ENCODE assay signal across 15 mouse cellular contexts in the genomic region with DNA sequence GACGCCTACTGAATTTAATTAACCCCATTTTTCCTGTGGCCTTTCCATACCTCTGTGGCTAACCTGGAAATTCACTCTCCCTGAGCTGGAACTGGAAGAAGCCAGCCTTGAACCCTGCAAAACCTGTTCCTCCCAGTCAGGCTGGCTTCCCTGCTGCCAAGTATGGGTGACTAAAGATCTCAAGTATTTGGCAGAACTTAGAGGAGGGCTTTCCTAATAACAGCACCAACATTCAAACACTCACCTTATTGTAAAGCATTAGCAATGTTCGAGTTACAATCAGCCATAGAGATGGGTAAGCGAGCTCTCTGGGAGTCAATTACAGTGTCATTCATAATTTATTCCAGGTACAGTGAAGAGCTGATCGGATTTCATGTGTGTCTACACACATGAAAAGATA.
A peak's percentile ranks its signal among the peaks of the same experiment; 100 is the strongest.
DNase-seq lines count a peak whose midpoint lies in the region; ATAC-seq and TF ChIP-seq lines count a peak whose summit lies in the region.
"Had no signal": no experiment of that assay in that cellular context is flagged by ENCODE, and none has a peak within 500 bp of the region (broad histone marks: within the 10 kb centered on the region; RNA-seq: fewer than 3 reads in every experiment).

No protein-coding gene starts in this region.

- peaks cover 7% of the 10 kb centered on the region; the same call in 1 of the 2 replicates for H3K4me1 ChIP-seq in kidney, adult 2 months (ENCODE audit: control insufficient read depth, insufficient read depth, low read length)
- peaks cover 15% of the 10 kb centered on the region for H3K4me1 ChIP-seq in kidney, embryonic 15.5 days
- H3K4me1 ChIP-seq in lung, adult 2 months (ENCODE audit: control insufficient read depth, insufficient read depth, low read length), result 0 out of 2 replicates have a peak, but pooled peaks cover 2% of the 10 kb centered on the region
- H3K4me1 ChIP-seq: forebrain, embryonic 15.5 days had no signal

- H3K4me3 ChIP-seq in kidney, adult 2 months (ENCODE audit: insufficient read depth, low read depth, low read length), result no peak overlapping the region
- no peak overlapping the region for H3K4me3 ChIP-seq in kidney, embryonic 15.5 days (replicated peaks)
- H3K4me3 ChIP-seq in lung, adult 2 months (replicated peaks; ENCODE audit: extremely low read depth, low read depth, low read length), result no peak overlapping the region
- H3K4me3 ChIP-seq: forebrain, embryonic 15.5 days; midbrain, embryonic 12.5 days had no signal

- DNase-seq in kidney, adult 2 months, result peak; percentile 58
- peak; percentile 68 for DNase-seq in fat pad, adult 2 months (ENCODE audit: extremely low read depth, low read depth, low spot score)
- DNase-seq in lung, adult 2 months, result peak; percentile 12
- DNase-seq in lung, postnatal 36 days, result peak; percentile 31
- DNase-seq in urinary bladder, postnatal 10 days (ENCODE audit: low spot score), result no peak
- DNase-seq: B cell, adult 2 months; cerebellum, adult 2 months; gastrocnemius, postnatal 25 days; thymus, postnatal 14 days had no signal

- no peak overlapping the region for H3K9ac ChIP-seq in kidney, embryonic 15.5 days
- H3K9ac ChIP-seq: forebrain, embryonic 15.5 days; liver, embryonic 14.5 days; midbrain, embryonic 12.5 days had no signal

- H3K27ac ChIP-seq in kidney, adult 2 months (ENCODE audit: insufficient read depth, low read depth, low read length), result peak overlapping the region; percentile 20; the same call in 1 of the 2 replicates
- no peak overlapping the region for H3K27ac ChIP-seq in kidney, embryonic 15.5 days
- H3K27ac ChIP-seq: forebrain, embryonic 15.5 days; kidney, postnatal 0 days; liver, embryonic 14.5 days; midbrain, embryonic 12.5 days had no signal

- no peak for TF ChIP-seq POLR2A in kidney, adult 2 months (IDR thresholded peaks at IDR 0.05; ENCODE audit: low read depth, low read length)
- TF ChIP-seq POLR2A in lung, adult 2 months (IDR thresholded peaks at IDR 0.05; ENCODE audit: borderline replicate concordance, extremely low read depth, low read depth, low read length), result no peak

- H3K9me3 ChIP-seq in kidney, embryonic 15.5 days (replicated peaks), result no peaks in the 10 kb centered on the region
- H3K9me3 ChIP-seq: forebrain, embryonic 15.5 days; midbrain, embryonic 12.5 days had no signal

- no peak overlapping the region for H3K4me2 ChIP-seq in kidney, embryonic 15.5 days
- H3K4me2 ChIP-seq: forebrain, embryonic 15.5 days; midbrain, embryonic 12.5 days had no signal

- no peaks in the 10 kb centered on the region for H3K36me3 ChIP-seq in kidney, adult 2 months (ENCODE audit: control insufficient read depth, insufficient read depth, low read length)
- H3K36me3 ChIP-seq in kidney, embryonic 15.5 days, result no peaks in the 10 kb centered on the region
- H3K36me3 ChIP-seq: forebrain, embryonic 15.5 days; midbrain, embryonic 12.5 days had no signal

- 66% methylated on average over 4 of the region's 4 CpGs for WGBS in kidney, adult 2 months
- 47% methylated on average over 4 of the region's 4 CpGs for WGBS in kidney, embryonic 15.5 days
- 63% methylated on average over 4 of the region's 4 CpGs for WGBS in lung, adult 2 months

- ATAC-seq in kidney, embryonic 15.5 days (replicated peaks; ENCODE audit: low FRiP score), result no peak
- no peak for ATAC-seq in erythroblast, adult 5-6 weeks (replicated peaks; ENCODE audit: low FRiP score, poor library complexity, severe bottlenecking)
- ATAC-seq: forebrain, embryonic 15.5 days had no signal

- H3K27me3 ChIP-seq in kidney, adult 2 months (replicated peaks; ENCODE audit: control insufficient read depth, insufficient read depth, low read length), result no peaks in the 10 kb centered on the region
- no peaks in the 10 kb centered on the region for H3K27me3 ChIP-seq in kidney, embryonic 15.5 days
- H3K27me3 ChIP-seq: forebrain, embryonic 15.5 days; midbrain, embryonic 12.5 days had no signal

- TF ChIP-seq CTCF in kidney, adult 2 months (conservative IDR thresholded peaks at IDR 0.05; ENCODE audit: insufficient read depth, insufficient read length, low read depth, low read length), result no peak
- TF ChIP-seq CTCF in lung, adult 2 months (IDR thresholded peaks at IDR 0.05; ENCODE audit: insufficient read depth, low read length), result no peak
